Mouse (Mus musculus): Measurements from ENCODE around the gene Acbd3.

Acbd3 gene

GRCm38 (mm10) chr1:180762180-180762579 is 36.3 kb downstream of the Acbd3 start:
- DNase-seq (ENCODE audit: low read depth) = no peak

- DNase-seq (ENCODE audit: low read depth) = no peak
Observed at GRCm38 (mm10) chr1:180762679-180763078, 36.8 kb downstream of the Acbd3 start.

GRCm38 (mm10) chr1:180763307-180763706 is 37.5 kb downstream of the Acbd3 start:
- peak; percentile 19 for DNase-seq (ENCODE audit: low read depth)

GRCm38 (mm10) chr1:180763828-180764227 is 38.0 kb downstream of the Acbd3 start:
- DNase-seq (ENCODE audit: low read depth) = peak; percentile 90

- DNase-seq (ENCODE audit: low read depth) = peak; percentile 21
Observed at GRCm38 (mm10) chr1:180765393-180765792, 39.5 kb downstream of the Acbd3 start.

GRCm38 (mm10) chr1:180766557-180766956 is 40.7 kb downstream of the Acbd3 start:
- peak; percentile 71 for DNase-seq (ENCODE audit: low read depth)

- peak; percentile 75 for DNase-seq (ENCODE audit: low read depth)
Observed at GRCm38 (mm10) chr1:180767541-180768333, 41.9 kb downstream of the Acbd3 start.

GRCm38 (mm10) chr1:180768334-180769168 is 42.7 kb downstream of the Acbd3 start:
- DNase-seq (ENCODE audit: low read depth) = peak; percentile 88

GRCm38 (mm10) chr1:180771306-180771705 is 45.5 kb downstream of the Acbd3 start:
- DNase-seq (ENCODE audit: low read depth) = peak; percentile 27

- DNase-seq (ENCODE audit: low read depth) = no peak
Observed at GRCm38 (mm10) chr1:180771722-180772121, 45.9 kb downstream of the Acbd3 start.

- no peak for DNase-seq (ENCODE audit: low read depth)
Observed at GRCm38 (mm10) chr1:180772291-180772690, 46.4 kb downstream of the Acbd3 start.

- peak; percentile 80 for DNase-seq (ENCODE audit: low read depth)
Observed at GRCm38 (mm10) chr1:180774664-180775063, 48.8 kb downstream of the Acbd3 start.

GRCm38 (mm10) chr1:180775317-180775716 is 49.5 kb downstream of the Acbd3 start:
- DNase-seq (ENCODE audit: low read depth) = peak; percentile 59

GRCm38 (mm10) chr1:180775849-180776493 is 50.1 kb downstream of the Acbd3 start:
- DNase-seq (ENCODE audit: low read depth) = no peak

GRCm38 (mm10) chr1:180776494-180776893 is 50.7 kb downstream of the Acbd3 start:
- no peak for DNase-seq (ENCODE audit: low read depth)

- DNase-seq (ENCODE audit: low read depth) = no peak
Observed at GRCm38 (mm10) chr1:180777289-180777659, 51.4 kb downstream of the Acbd3 start.

GRCm38 (mm10) chr1:180777660-180778402 is 52.0 kb downstream of the Acbd3 start:
- DNase-seq (ENCODE audit: low read depth) = peak; percentile 78

GRCm38 (mm10) chr1:180778403-180778754 is 52.5 kb downstream of the Acbd3 start:
- no peak for DNase-seq (ENCODE audit: low read depth)

GRCm38 (mm10) chr1:180778941-180779340 is 53.1 kb downstream of the Acbd3 start:
- DNase-seq (ENCODE audit: low read depth) = no peak

- DNase-seq (ENCODE audit: low read depth) = no peak
Observed at GRCm38 (mm10) chr1:180780291-180780690, 54.4 kb downstream of the Acbd3 start.

GRCm38 (mm10) chr1:180781250-180781649 is 55.4 kb downstream of the Acbd3 start:
- no peak for DNase-seq (ENCODE audit: low read depth)
